Mouse (Mus musculus): ENCODE measurements at regions not wholly inside any gene's neighbourhood (a gene's known extent, or its start where the extent isn't known, plus 50 kb on each side); places are given as distances from the start of the nearest gene placed in this dataset.

DNA sequence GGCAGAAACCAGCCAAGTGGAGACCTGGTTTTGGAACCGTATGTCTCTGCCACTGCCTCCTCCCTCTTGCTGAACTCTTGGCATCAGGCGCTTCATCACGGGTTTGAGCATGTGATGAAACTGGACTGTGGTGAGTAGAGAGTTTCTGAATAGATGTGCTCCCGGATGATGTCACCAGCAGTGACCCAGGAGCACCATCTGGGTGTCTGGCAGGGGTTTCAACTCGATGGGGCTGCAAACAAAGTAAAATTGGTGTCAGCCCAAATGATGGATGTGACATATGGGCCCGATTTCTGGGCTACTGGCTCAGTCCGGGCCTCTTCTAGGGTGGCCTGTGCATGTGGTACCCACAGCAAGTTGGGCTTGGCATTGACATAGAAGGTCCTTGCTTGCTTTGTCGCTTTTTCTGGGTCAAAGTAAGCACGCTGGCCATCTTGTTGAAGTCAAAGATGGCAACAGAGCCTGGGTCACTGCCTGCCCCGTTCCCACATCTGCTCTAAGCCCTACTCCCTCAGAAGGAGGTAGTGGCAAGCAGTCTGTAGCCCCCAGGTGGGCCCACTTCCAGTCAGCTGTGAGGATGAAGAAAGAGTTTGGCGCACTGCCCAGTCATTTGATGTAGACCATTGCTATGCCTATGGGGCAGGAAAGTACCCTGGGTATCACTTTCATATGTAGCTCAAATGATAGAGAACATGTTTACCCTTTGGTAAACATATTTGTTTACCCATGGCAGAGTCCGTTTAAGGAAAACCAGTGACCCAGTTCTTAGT, 133.0 kb downstream of the Opa1 start:
- no peak for TF ChIP-seq POLR2AphosphoS2 (IDR thresholded peaks at IDR 0.05; ENCODE audit: insufficient read length, low read depth)
- TF ChIP-seq USF1 (IDR thresholded peaks at IDR 0.05; ENCODE audit: low read depth), result no peak
- no peak for TF ChIP-seq MYOG (IDR thresholded peaks at IDR 0.05; ENCODE audit: control insufficient read depth in 1 of 3, insufficient read depth in 1 of 3, insufficient read length in 2 of 3, low read depth in 2 of 3)
- TF ChIP-seq TCF12 (IDR thresholded peaks at IDR 0.05; ENCODE audit: insufficient read depth, poor library complexity, severe bottlenecking), result no peak
- TF ChIP-seq MAX (IDR thresholded peaks at IDR 0.05; ENCODE audit: low read depth), result no peak
- TF ChIP-seq CEBPB (IDR thresholded peaks at IDR 0.05; ENCODE audit: insufficient read depth, poor library complexity, severe bottlenecking), result no peak
- no peak for TF ChIP-seq POLR2A (IDR thresholded peaks at IDR 0.05; ENCODE audit: insufficient read length, low read depth)
- no peak for TF ChIP-seq MYOD1 (IDR thresholded peaks at IDR 0.05; ENCODE audit: control insufficient read depth in 1 of 3, insufficient read length in 2 of 3, low read depth in 2 of 3)
